Mouse (Mus musculus): ENCODE data around the gene Smarcc2.

GRCm38 (mm10) chr10:128435186-128435823, 23.7 kb upstream of the Smarcc2 start:
- no peak for TF ChIP-seq POLR2A (IDR thresholded peaks at IDR 0.05; ENCODE audit: insufficient read depth, low read length)
- TF ChIP-seq EP300 (IDR thresholded peaks at IDR 0.05; ENCODE audit: insufficient read depth, low read depth, low read length), result no peak
- no peak for TF ChIP-seq CTCF (IDR thresholded peaks at IDR 0.05; ENCODE audit: low read depth, low read length)

Measured in ES-Bruce4 (cell line).